Mouse (Mus musculus) right cerebral cortex, postnatal 25 days (tissue): ENCODE data around the gene Tmem223.
"Not testable (repeated sequence)": the region's sequence is repeated elsewhere in the genome, so short reads cannot be mapped to it uniquely, and the experiment has no call there.

ENCODE experiments used
- DNase-seq: peaks from one replicate; pipeline ENCODE4 v3.0.0; 2022

Gene Tmem223

DNA sequence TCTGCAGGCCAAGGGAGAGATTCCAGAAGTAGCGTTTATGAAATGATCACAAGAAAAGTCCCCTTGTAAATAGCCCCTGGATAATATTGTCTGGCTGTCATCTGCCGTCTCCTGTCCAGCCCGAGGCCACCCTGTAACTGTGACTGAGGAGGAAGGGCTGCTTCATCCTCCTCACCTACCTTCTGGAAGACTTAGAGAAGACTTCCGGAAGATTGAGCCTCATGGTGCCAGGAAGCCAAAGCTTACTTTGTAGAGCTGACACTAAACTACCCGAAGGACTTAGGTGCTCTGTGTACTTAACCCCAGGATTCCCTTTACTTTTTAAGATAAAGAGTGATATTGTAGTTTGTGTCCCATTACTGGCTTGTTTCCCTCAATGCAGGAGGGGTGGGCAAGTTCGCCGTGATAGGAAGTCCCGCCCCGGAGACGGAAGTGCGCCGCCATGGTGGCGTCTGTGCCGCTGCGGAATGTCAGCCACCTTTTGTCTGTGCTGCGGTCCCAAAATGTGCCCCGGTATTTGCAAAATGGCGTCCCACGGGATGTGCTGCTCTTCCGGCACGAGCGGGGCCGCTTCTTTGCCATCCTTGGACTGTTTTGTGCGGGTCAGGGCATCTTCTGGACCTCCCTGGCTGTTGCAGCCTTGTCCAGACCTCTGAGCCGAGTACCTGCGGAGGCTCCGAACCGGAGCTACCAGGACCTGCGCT, at the start of gene Tmem223:
Gene Tmem223 (plus strand): TSS at position 430 of the 704 bp plus-strand sequence.
- peak; percentile 79 for DNase-seq

DNA sequence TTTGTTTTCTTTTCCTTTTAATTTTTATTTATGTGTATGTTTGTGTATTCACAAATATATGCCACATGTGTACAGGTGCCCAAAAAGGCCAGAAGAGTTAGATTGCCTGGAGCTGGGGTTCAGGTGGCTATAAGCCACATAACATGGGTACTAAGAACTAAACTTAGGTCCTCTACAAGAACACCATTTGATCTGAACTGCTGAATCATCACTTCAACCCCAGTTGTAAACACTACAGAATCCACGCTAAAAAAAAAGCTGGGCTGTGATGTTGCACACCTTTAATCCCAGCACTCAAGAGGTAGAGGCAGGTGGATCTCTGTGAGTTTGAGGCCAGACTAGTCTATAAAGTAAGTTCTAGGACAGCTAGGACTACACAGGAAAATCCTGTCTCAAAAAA, 49.4 kb upstream of the Tmem223 start:
- no peak for DNase-seq

DNA sequence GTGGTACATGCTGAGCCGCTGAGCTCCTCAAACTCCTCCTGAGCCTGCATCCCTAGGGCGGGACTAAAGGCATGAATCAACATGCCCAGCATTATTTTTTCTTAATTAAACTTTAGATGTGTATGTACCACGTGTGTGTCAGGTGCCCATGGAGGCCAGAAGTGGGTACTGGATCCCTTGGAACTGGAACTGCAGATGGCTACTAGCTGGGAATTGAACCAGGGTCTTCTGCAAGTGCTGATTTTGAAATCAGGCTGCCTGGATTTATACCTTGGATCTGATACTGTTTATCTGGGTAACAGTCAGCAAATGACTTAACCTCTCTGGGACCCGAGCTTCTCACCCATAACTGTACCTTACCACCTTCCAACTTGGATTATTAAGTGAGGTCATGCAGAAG, 48.8 kb upstream of the Tmem223 start:
- no peak for DNase-seq

DNA sequence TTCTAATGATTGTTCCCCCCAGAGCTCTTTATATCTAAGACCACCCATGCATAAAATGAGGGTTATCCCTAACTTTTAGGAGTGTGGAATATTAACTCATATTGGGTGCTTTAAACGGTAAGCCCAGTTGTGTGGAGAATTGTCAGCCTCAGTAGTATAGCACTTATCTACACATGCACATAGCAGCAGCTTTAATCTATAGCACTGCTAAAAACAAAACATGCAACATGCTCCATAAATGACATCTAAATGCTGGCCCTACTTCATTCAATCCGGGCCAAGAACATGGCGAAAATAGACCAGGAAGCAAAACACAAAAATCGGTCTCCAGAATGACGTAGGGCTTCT, 48.3 kb upstream of the Tmem223 start:
- no peak for DNase-seq

DNA sequence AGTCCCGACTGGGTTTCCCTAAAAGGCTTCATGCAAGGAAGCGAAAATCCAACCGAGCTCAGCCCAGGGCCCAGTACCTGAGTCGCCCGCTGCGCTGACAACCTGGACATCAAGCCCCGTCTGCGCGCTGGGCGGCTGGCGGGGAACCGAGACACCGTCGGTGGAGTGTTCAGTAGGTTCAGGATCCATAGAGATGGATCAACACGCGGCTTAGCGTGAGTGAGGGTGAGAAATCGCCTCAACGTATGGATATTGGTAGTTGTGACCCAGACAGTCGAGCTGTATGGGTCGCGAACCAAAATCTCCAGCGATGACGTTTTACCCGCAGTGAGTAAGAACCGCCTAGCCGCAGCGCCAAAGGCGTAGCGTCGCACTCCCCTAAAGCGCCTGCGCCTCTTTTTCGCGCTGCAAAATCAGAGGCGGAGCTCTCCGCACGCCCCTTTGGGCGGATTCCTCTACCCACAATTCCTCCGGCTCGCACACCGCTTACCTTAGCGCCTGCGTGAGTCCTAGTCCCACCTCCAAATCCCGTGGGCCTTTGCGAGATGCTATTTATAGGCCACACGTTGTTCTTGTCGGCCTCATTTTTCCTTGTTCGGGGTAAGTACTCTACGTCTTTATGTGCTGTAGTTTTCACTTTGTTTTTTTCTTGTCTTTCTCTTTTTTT, 47.8 kb upstream of the Tmem223 start, which contains the start of gene Slc3a2:
Gene Slc3a2 (minus strand): TSS at position 463 of the 667 bp plus-strand sequence.
- peak; percentile 96 for DNase-seq

DNA sequence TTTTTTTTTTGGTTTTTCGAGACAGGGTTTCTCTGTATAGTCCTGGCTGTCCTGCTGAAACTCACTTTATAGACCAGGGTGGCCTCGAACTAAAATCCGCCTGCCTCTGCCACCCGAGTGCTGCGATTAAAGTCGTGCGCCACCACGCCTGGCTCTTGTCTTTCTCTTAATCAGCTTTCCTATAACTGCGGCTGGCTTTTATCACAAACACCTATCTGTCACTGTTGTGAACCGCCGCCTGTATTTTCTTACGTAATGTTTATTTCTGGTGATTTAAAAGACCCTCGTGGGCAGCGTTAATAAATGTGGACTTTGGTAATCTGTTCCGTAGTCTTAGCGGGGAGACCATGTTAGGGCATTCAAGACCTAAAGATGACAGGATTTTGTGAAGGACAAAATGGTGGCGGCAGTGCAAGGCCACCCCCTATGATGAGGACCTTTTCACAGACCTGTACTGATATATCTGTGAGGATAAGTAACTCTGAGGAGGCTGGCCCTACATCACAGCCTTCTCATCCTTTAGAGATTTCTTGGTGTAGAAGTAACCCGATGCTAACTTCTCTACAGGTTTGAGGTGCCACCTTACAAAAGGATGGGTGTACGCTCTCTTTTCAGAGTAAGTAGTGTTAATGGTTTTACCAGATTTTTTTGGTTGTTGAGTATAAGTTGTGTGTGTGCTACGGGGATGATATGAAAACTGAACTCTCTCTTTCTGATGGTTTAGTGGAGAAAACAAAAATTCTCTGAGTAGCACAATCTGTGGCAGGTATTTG, 47.0 kb upstream of the Tmem223 start:
- DNase-seq = no peak

DNA sequence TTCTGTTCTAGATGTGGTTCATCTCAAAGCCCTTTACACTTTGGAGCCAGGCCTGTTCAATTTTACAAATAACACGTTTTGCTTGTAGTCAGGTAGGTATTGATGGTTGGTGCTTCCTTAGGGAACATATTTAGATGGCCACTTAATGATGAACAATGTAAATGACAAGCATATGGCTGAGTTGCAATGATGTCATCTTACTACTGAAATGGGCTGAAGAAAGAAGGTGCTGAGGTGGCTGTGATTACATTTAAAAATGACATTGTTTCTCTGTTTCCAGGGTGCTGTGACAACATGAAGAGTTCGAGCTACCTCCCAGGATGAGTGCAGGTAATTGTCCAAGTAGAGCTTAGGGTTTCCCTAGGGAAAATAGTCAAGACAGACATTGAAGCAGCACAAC, 46.4 kb upstream of the Tmem223 start:
- no peak for DNase-seq

DNA sequence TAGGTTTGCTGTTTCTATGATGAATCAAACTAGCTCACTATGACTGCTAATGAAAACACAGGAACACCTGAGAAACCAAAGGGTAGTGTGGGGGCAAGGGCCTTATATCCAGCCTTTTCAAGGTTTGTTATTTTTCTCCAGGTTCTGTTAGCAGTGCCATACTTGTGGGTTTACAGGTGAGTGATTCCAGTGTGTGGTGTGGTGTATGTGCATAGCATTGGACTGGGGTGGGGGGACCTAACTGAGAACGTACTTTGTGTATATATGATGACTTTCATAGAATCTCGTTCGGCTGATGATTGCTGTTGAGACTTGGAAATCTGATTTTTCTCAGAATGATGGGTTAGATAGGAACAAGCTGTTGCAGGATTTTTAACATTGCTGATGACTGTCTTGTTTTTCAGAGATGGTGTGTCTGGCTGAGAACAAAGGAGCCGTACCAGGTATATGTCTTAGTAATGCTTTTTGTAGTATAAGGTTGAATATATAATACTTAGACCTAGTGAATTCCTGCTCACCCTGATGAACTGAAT, 45.6 kb upstream of the Tmem223 start:
- no peak for DNase-seq

DNA sequence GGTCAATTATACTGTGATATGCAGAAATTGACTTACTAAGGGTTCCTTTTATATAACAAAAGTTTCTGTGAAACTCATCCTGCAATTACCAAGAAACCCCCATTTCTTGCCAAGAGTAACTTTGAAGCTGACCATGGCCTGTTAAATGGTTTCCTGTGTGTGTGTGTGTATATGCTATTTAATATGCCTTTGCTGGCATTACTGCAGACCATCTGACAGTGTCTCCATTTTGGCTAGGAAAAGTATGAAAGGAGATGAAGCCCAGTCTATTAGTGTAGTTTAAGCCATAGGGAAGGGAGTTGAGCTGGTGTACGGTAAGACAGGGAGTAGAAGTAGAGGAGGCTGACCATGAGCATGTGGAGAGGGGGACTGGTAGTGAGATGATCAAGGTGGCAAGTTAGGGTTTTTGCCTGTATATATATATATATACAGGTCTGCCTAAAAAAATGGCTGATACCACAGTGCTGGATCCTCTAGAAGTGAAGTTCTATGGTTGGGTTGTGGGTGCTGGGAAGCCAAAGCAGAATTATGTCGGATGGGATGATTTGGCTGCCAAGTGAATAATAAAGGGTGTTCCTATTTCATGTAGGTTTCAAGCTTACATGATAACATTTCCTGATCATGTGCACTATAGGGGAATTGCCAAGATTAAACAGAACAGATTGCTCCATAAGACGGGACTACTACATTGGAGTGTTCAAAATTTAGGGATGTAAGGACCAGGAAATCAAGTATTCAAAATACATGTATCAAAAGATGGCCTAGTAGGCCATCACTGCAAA, 44.0 kb upstream of the Tmem223 start:
- no peak for DNase-seq

DNA sequence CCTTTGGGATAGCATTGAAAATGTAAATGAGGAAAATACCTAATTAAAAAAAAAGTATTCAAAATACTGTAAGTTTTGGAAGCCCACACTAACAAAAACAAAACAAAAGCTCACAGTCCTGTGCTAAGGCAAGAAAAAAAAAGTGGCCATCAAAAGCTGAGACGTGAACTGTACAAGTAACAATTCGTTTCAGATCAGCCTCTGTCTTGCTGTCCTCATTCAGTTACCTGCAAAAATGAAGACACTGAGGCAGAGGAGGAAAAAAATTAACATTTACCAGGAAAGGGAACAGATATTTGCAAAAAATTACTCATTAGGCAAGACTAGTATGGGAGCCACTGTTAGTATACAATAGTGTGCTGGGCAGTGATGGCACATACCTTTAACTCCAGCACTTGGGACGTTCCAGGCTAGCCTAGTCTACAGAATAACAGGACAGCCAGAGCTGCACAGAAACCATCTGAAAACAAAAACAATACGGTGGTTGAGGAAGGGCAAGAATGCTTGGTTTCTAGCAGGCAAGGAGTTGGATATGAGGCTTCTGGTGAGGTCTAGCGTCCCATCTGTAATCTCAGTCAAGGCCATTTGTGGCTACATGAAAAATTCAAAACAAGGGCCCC, 43.2 kb upstream of the Tmem223 start:
- no peak for DNase-seq

DNA sequence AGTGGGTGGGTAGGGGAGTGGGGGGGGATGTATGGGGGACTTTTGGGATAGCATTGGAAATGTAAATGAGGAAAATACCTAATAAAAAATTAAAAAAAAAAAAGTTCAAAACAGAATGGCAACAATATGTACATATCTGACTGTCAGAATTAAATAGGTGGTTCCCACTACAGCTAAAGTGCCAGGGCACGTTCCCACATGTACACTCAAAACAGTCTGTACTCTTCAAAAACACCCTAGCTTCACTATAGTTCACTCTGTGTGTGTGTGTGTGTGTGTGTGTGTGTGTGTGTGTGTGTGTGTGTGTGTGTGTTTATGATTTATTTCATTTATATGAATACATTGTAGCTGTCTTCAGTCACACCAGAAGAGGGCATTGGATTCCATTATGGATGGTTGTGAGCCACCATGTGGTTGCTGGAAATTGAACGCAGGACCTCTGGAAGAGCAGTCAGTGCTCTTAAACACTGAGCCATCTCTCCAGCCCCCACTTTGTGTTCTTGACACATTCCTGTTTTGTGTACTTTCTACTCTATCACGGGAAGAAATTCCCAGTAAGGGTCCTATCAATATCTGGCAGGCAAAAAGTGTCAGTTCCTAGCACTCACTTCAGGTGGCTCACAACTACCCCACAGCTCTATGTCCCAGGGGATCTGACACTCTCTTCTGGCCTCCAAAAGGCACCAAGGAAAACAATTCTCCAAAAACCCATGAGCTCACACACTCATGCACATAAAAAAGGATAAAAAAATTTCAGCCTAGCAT, 42.3 kb upstream of the Tmem223 start:
- DNase-seq = not testable (repeated sequence)

DNA sequence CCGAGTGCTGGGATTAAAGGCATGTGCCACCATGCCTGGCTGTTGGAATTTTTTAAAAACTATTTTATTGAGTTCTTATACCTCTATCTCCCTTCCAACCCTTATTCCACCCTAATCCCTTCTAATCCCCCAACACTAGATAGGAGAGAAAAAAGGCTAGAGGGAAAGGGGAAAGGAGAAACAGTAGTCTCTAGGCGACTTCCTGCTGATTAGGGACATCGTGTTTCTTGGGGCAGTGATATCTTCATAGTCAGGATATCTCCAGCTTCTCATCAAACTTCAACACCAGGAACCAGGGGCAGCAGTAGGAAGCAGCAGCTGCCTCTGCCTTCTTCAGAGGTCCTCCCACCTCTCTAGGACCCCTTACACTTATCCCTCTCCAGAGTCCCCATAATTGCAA, 36.5 kb upstream of the Tmem223 start:
- no peak for DNase-seq

DNA sequence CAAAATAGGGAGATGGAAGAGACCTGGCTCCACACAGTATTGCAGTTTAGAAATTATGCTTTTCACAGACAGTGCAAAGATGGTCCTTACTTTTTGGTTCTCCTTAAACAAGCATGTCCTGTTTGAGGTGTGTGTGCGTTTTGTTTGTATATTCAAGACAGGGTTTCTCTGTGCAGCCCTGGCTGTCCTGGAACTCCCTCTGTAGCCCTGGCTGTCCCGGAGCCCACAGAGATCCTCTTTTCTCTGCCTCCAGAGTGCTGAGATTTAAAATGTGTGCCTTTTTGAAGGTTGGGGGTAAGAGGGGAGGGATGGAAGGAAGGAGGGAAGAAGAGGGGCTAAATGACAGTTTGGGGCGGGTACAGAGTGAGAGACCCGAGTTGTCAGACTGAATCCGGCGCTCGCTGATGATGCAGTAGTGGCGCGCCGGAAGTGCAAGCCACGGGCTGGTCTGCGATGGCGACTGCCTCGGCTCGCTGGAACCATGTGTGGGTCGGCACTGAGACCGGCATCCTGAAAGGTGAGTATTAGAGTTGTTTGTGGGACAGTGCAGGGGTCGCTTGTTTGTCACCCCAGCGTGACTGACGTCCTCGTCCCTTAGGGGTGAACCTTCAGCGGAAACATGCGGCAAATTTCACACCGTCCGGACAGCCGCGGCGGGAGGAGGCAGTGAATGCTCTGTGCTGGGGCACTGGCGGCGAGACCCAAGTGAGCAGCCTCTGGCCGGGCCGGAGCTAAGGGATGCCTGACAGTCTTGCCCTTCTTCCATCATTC, 35.2 kb upstream of the Tmem223 start, which contains the start of gene Wdr74:
Gene Wdr74 (plus strand): TSS at position 439 of the 771 bp plus-strand sequence.
- peak; percentile 93 for DNase-seq

DNA sequence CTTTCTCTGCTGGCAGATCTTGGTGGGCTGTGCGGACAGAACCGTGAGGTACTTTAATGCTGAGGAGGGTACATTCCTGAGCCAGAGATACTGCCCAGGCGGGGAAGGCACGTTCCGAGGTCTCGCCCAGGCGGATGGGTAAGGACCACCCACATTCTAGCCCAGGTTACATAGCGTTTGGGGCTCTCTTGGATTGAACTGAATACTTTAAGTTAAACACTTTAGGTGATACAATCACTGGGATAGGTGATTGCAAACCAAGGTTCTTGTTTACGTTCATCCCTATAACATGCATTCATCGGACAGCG, 34.7 kb upstream of the Tmem223 start:
- DNase-seq = no peak

DNA sequence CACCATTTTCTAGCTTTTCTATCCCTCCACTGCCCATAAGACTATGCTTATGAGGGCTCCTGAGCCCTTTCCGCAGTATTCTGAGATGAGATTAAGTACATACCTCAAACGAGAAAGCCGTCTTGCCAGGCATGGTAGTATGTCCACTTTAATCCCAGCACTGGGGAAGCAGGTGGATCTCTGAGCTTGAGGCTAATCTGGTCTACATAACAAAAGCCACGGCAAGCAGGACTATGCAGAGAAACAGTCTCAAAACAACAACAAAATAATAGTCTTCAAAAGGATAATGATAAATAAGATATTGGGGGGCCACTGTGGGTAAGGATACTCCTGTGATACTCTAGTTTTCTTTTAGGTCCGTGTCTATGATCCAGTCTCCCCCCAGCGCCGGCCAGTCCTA, 31.9 kb upstream of the Tmem223 start:
- no peak for DNase-seq

DNA sequence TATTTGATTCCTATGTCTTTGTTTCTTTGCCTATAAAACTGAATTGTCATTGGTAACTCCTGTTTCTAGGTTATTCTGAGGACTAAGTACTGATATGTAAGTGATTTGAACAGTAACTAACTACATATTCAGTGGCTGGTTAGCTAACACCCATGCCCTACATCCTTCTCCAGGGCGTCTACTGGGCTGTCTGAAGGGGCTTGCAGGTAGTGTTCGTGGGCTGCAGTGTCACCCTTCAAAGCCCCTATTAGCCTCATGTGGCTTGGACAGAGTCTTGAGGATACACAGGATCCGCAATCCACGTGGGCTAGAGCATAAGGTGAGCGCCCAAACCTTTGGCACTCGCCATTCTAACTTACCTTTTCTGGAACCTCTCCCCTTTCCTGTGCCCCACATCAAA, 31.1 kb upstream of the Tmem223 start:
- DNase-seq = no peak

DNA sequence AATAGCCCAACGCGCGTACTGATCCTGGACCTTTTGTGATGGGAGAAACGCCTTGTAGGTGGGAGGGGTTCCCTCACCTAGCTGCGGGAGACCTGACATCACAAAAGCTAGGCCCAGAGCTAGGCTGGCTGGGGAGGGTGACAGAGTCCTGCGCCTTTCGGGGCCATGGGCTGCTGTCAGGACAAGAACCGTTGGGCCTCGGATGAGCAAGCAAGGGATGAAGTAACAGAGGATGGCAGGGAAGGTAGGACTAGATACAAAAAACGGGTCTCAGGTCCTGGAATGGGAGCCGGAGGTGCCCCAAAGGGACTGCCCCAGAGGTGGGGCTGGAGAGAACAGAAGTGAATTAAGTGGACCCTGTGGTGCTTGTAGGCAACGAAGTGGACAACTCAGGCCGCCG, 30.2 kb upstream of the Tmem223 start, which contains the start of gene 1700092M07Rik:
Gene 1700092M07Rik (plus strand): TSS at position 116 of the 400 bp plus-strand sequence.
- no peak for DNase-seq

DNA sequence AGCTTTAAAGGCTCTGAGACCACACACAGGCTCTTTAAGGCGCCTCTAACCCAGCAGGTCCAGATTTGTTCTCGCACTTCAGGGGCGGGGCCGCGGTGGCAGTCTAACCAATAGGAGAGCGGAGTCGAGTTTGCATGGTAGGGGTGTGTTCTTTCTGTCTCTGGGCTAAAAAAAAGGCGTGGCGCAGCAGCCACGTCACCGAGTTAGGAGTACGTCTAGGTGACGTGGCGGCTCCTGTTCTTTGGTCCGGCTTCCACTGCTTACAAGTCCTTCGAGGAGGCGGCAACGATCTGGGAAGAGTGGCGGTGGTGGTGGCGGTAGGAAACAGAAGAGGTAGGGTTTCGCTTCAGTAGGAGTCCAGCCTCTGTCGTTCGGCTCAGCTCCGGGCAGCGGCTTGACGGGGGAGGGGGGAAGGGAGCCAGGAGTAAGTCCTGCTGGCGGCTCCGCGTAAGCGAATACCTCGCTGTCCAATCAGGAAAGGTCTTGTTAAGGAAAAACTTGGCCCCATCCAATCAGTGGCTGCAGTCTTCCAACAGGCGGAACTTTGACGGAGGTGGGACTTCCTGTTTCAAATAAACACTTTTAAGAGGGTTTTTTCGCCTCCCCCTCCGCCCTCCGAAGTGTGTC, 29.4 kb upstream of the Tmem223 start, which contains the start of gene Stx5a:
Gene Stx5a (plus strand): TSS at position 171 of the 627 bp plus-strand sequence.
- DNase-seq = peak; percentile 94

DNA sequence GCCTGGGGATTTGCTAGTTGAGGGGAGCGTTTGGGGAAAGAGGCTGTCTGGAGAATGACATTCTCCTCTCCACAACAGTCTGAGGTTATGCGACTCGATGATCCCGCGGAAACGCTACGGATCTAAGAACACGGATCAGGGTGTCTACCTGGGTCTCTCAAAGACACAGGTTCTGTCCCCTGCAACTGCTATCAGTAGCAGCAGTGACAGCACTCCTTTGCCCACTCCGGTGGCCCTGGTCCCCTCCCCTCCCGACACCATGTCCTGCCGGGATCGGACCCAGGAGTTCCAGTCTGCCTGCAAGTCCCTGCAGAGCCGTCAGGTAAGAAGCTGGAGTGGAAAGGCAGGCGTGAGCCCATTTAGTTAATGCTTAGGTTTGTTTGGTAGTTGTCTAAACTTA, 28.6 kb upstream of the Tmem223 start:
- DNase-seq = no peak

DNA sequence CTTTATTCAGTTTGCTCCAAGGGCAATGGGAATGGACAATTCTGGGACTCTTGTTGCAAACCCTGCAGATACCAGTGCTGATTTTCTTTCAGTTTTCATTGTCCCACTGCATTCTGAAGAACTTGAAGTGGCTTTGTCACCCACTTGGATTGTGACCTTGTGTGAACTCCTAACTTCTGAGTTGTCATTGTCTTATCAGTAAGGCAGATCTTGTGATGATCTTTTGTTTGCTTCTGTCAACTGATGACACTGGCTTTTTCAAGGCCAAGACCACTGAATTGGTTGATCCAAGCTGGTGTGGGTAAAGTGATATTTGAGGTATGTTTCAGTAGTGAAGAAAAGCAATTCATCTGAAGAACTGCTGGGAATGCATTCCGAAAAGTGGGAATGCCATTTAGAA, 25.4 kb upstream of the Tmem223 start:
- no peak for DNase-seq
